Mouse (Mus musculus) adrenal gland, adult (tissue): Measurements from ENCODE around the gene Crcp.

Experiments
- DNase-seq, 2 experiments: peaks; one replicate each; pipeline ENCODE4 v3.0.0; 2022 to 2023; ENCODE audit warnings: low spot score in 1 of 2; ENCODE audit not compliant: inconsistent age in 2 of 2

The Crcp gene

DNA sequence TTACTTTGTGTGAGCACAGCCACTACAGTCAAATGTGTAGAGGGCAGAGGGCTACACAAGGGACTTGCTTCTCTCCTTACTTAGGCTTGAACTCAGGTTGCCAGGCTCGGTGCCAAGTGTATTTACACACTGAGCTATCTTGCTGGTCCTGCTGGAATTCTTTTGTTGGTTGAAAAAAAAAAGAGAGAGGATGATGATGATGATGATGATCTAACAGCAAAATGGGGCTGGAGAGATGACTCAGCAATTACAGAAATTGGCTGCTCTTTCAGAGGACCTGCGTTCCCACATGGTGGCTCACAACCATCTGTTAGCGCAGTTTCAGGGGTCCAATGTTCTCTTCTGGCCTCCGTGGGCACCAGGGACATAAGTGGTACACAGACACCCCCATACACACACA is 59.5 kb downstream of the Crcp start:
- DNase-seq, result peak in 1 of 2 experiments; percentile 39

GRCm38 (mm10) chr5:130089177-130089576 is 60.1 kb downstream of the Crcp start:
- peak in 1 of 2 experiments; percentile 56 for DNase-seq

DNA sequence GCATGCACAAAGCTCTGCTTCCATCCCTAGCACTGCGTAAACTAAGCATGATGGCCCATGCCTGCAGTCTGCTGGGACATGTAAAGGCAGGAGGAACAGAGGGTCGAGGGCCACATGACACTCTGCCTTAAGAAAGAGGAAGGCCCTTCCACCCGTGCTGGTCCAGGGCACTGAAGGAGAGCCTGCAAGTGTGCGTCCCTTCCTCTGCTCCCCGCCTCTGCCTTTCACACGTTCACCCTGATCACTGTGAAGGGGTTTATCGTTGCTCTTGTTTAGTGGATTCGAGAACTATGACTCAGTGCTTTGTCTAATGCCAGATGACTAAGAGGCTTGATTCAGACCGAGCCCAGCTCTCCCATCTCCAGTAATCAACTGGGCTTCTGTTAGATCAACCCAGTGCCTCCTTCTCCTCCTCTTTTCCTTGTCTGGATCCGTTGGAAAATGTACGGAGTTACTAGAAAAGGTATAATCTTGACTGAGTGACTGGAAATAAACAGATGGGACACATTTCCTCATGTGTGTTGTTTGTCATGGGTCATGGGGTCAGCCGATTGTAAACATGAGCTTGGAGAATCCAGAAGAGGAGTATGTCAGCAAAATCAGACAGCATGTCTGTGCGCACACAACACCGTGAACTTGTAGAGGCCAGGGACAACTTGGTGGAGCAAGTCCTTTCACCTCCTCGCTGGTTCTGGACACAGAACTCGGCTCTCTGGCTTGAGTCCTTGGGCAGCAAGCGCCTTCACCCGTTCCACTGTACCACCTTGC is 60.7 kb downstream of the Crcp start:
- peak; percentile 60 to 87 for DNase-seq

GRCm38 (mm10) chr5:130096754-130097153 is 67.7 kb downstream of the Crcp start:
- DNase-seq, result no peak

DNA sequence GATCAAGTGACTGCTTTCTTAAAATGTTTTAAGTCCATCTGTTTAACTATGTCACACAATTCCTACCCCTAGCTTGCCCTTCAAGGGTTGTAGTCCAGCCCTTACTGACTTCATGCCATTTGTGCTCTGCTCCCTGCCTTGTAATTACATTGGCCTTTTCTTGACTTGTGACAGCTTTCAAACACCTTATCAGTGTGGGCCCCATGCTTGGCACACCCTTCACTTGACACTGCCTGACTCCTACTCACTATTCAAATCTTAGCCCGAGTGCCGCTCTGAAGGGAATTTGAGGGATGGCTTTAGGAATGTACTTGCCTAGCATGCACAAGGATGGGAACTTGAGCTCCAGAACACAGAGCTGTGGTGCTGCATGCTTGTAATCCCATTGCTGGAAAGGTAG is 68.7 kb downstream of the Crcp start:
- DNase-seq, result peak in 1 of 2 experiments; percentile 36

DNA sequence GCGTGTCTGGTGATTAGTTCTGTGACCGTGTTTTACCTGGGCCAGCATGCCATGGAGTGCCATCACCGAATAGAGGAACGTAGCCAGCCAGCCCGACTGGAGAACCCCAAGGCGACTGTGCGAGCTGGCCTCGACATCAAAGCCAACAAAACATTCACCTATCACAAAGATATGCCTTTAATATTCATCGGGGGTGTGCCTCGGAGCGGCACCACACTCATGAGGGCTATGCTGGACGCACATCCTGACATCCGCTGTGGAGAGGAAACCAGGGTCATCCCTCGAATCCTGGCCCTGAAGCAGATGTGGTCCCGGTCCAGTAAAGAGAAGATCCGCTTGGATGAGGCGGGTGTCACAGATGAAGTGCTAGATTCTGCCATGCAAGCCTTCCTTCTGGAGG is 72.6 kb downstream of the Crcp start:
- peak in 1 of 2 experiments; percentile 36 for DNase-seq

DNA sequence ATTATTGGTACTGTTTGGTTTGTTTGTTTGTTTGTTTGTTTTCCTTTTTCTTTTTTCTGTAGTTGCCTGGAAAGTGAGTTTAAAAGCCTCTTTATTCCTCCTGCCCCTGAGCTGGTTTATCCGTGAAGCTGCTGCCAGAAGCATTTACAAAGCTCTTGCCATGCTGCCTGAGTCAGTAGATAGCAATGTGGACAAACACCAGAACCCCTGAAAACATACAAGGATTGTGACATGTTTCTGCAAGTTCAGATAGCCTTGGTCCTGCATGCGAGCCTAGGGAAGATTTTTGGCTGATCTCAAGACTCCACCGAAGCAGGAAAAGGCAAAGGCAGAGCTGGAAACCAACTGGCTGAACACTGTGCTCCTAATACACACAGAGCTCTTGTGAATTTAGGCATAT is 80.3 kb downstream of the Crcp start:
- peak in 1 of 2 experiments; percentile 77 for DNase-seq
